Mouse (Mus musculus) kidney, embryonic 16.5 days (tissue): ENCODE data around the gene Pou2af1. TPM values are rescaled to one million over a fixed set of nuclear protein-coding genes. Genes with fewer than 3 reads are reported as not detected.

Experiments
- ATAC-seq: fragments of 200-750 bp; cut with Nextera tagmentation; 2 replicates; pipeline ENCODE4 v1.8.0; 2017; ENCODE audit warnings: moderate TSS enrichment; ENCODE audit not compliant: low FRiP score, low TSS enrichment
- H3K27ac ChIP-seq: fragments of 300-500 bp; sonication (generic); 2 replicates; pipeline ENCODE4 v1.5.1; 2014; ENCODE audit warnings: low read length
- H3K27me3 ChIP-seq: fragments of 300-500 bp; sonication (generic); 2 replicates; pipeline ENCODE4 v1.6.1; 2014; ENCODE audit warnings: low read length, control low read depth, mixed read lengths; ENCODE audit not compliant: insufficient read depth
- H3K36me3 ChIP-seq: fragments of 300-500 bp; sonication (generic); 2 replicates; pipeline ENCODE4 v1.6.1; 2014; ENCODE audit warnings: low read length, control low read depth, mixed read lengths; ENCODE audit not compliant: insufficient read depth
- H3K4me1 ChIP-seq: fragments of 300-500 bp; sonication (generic); 2 replicates; pipeline ENCODE4 v1.6.1; 2014; ENCODE audit warnings: low read length, control low read depth, mixed read lengths; ENCODE audit not compliant: insufficient read depth
- H3K4me2 ChIP-seq: fragments of 300-500 bp; sonication (generic); replicated peaks from 2 replicates; pipeline ENCODE4 v1.6.1; 2014; ENCODE audit warnings: low read depth, low read length
- H3K4me3 ChIP-seq: fragments of 300-500 bp; sonication (generic); 2 replicates; pipeline ENCODE4 v1.5.1; 2014; ENCODE audit warnings: mild to moderate bottlenecking, low read length
- H3K9ac ChIP-seq: fragments of 300-500 bp; sonication (generic); replicated peaks from 2 replicates; pipeline ENCODE4 v1.6.1; 2014; ENCODE audit warnings: low read length
- H3K9me3 ChIP-seq: fragments of 300-500 bp; sonication (generic); 2 replicates; pipeline ENCODE4 v1.6.1; 2016; ENCODE audit warnings: low read length, control low read depth
- WGBS: fragments of 180-500 bp; shearing (Covaris S2); extraction: QIAGEN DNeasy Blood & Tissue Kit; methylation state at CpG from one replicate; pipeline ENCODE4 v1.1.7; 2014; 5-methylcytosine and 5-hydroxymethylcytosine counted together
- polyA plus RNA-seq: library from polyadenylated mRNA; unstranded; fragments of >200 nt; fragmentation: Nextera tagmentation; extraction: Ambion mirVana; gene quantifications from 2 replicates; pipeline ENCODE4 v1.2.1, GENCODE M21; 2015

Pou2af1 gene
- polyA plus RNA-seq, 1 experiment from 2014 or later: not detected

GRCm38 (mm10) chr9:51271073-51271472 is 57.6 kb downstream of the Pou2af1 start:
- H3K9ac ChIP-seq: no peak overlapping the region
- H3K27ac ChIP-seq: no peak overlapping the region
- no peak overlapping the region for H3K4me2 ChIP-seq
- WGBS: 88% methylated on average over 8 of the region's 8 CpGs
- no peaks in the 10 kb centered on the region for H3K36me3 ChIP-seq
- peaks cover 6% of the 10 kb centered on the region; the same call in 1 of the 2 replicates for H3K4me1 ChIP-seq
- no peak overlapping the region for H3K4me3 ChIP-seq
- ATAC-seq: no peak
- H3K27me3 ChIP-seq: no peaks in the 10 kb centered on the region
- H3K9me3 ChIP-seq: no peaks in the 10 kb centered on the region

- Histone ChIP-seq H3K4me2 (no peak overlapping the region), H3K9me3 (no peaks in the 10 kb centered on the region), H3K4me3 (no peak overlapping the region), H3K36me3 (no peaks in the 10 kb centered on the region), H3K27me3 (no peaks in the 10 kb centered on the region), H3K27ac (no peak overlapping the region), H3K9ac (no peak overlapping the region), H3K4me1 (peaks cover 6% of the 10 kb centered on the region; the same call in 1 of the 2 replicates)
- no peak for ATAC-seq
- 75% methylated on average over 5 of the region's 5 CpGs for WGBS
Measured at GRCm38 (mm10) chr9:51272102-51272501, 58.6 kb downstream of the Pou2af1 start.

- H3K9ac ChIP-seq: no peak overlapping the region
- no peaks in the 10 kb centered on the region for H3K36me3 ChIP-seq
- WGBS: 67% methylated on average over 9 of the region's 9 CpGs
- ATAC-seq: no peak
- no peak overlapping the region for H3K4me2 ChIP-seq
- H3K9me3 ChIP-seq: no peaks in the 10 kb centered on the region
- H3K4me1 ChIP-seq: peaks cover 10% of the 10 kb centered on the region
- H3K27me3 ChIP-seq: no peaks in the 10 kb centered on the region
- no peak overlapping the region for H3K4me3 ChIP-seq
- H3K27ac ChIP-seq: no peak overlapping the region
Measured at GRCm38 (mm10) chr9:51273581-51274154, 60.2 kb downstream of the Pou2af1 start.

- H3K4me2 ChIP-seq: no peak overlapping the region
- WGBS: 18% methylated on average over 4 of the region's 4 CpGs
- H3K4me1 ChIP-seq: peaks cover 10% of the 10 kb centered on the region
- no peak for ATAC-seq
- H3K9ac ChIP-seq: no peak overlapping the region
- H3K27me3 ChIP-seq: no peaks in the 10 kb centered on the region
- no peak overlapping the region for H3K4me3 ChIP-seq
- H3K9me3 ChIP-seq: no peaks in the 10 kb centered on the region
- H3K36me3 ChIP-seq: no peaks in the 10 kb centered on the region
- peak overlapping the region; percentile 45; the same call in 1 of the 2 replicates for H3K27ac ChIP-seq
Measured at GRCm38 (mm10) chr9:51274678-51275077, 61.2 kb downstream of the Pou2af1 start.

GRCm38 (mm10) chr9:51277834-51278498 is 64.5 kb downstream of the Pou2af1 start:
- ATAC-seq: peak; percentile 40; the same call in 1 of the 2 replicates
- H3K4me2 ChIP-seq: peak overlapping the region; percentile 86
- H3K4me3 ChIP-seq: peak overlapping the region; percentile 56
- 15% methylated on average over 13 of the region's 13 CpGs for WGBS
- no peaks in the 10 kb centered on the region for H3K9me3 ChIP-seq
- H3K4me1 ChIP-seq: peaks cover 10% of the 10 kb centered on the region
- peak overlapping the region; percentile 78 for H3K27ac ChIP-seq
- H3K9ac ChIP-seq: peak overlapping the region; percentile 75
- no peaks in the 10 kb centered on the region for H3K27me3 ChIP-seq
- H3K36me3 ChIP-seq: no peaks in the 10 kb centered on the region

- H3K4me2 ChIP-seq: peak within 1 kb of the TSS; percentile 86
- peaks cover 9% of the 10 kb centered on the region for H3K4me1 ChIP-seq
- no peaks in the 10 kb centered on the region for H3K27me3 ChIP-seq
- no peaks in the 10 kb centered on the region for H3K36me3 ChIP-seq
- H3K4me3 ChIP-seq: peak within 1 kb of the TSS; percentile 56
- peak within 1 kb of the TSS; percentile 78 for H3K27ac ChIP-seq
- H3K9me3 ChIP-seq: no peaks in the 10 kb centered on the region
- H3K9ac ChIP-seq: peak within 1 kb of the TSS; percentile 75
- ATAC-seq: peak; percentile 98
- WGBS: under 1% methylated on average over 53 of the region's 53 CpGs
Measured at GRCm38 (mm10) chr9:51278500-51279381, 65.2 kb downstream of the Pou2af1 start, which contains the start of gene Colca2. TSS of gene Colca2 (minus strand) at chr9:51278569.

- WGBS: 49% methylated on average over 2 of the region's 2 CpGs
- Histone ChIP-seq H3K9ac (no peak overlapping the region), H3K4me1 (no peaks in the 10 kb centered on the region), H3K27me3 (no peaks in the 10 kb centered on the region), H3K4me2 (no peak overlapping the region), H3K36me3 (no peaks in the 10 kb centered on the region), H3K9me3 (no peaks in the 10 kb centered on the region), H3K27ac (no peak overlapping the region), H3K4me3 (no peak overlapping the region)
- no peak for ATAC-seq
Measured at GRCm38 (mm10) chr9:51286079-51286478, 72.6 kb downstream of the Pou2af1 start.

Other genes starting within 250 kb of the Pou2af1 start
- 15.5 and 19.4 TPM in 2 replicates for gene Sik2, start 204.6 kb upstream of the Pou2af1 start, polyA plus RNA-seq
- gene Btg4, start 152.8 kb upstream of the Pou2af1 start, polyA plus RNA-seq: not detected in 2 replicates
- 7.3 and 7.6 TPM in 2 replicates for gene Layn, start 136.6 kb upstream of the Pou2af1 start, polyA plus RNA-seq
- gene 4833427G06Rik, start 111.6 kb upstream of the Pou2af1 start, polyA plus RNA-seq: not detected in 2 replicates
- 0.01 and 0.03 TPM in 2 replicates for gene Gm32742, start 48.2 kb upstream of the Pou2af1 start, polyA plus RNA-seq
- 4.4 and 4.6 TPM in 2 replicates for gene Colca2, start 64.9 kb downstream of the Pou2af1 start, polyA plus RNA-seq
- not detected in 2 replicates for gene 1810046K07Rik, start 115.2 kb downstream of the Pou2af1 start, polyA plus RNA-seq